Mouse (Mus musculus) CD4-positive, CD25-positive, alpha-beta regulatory T cell, adult 4 months (primary cell): ENCODE measurements around the gene Lrmda. TPM values are rescaled to one million over a fixed set of nuclear protein-coding genes. Genes with fewer than 3 reads are reported as not detected.

Experiments used
- ATAC-seq: one replicate; pipeline ENCODE4 v1.8.0; 2017
- polyA plus RNA-seq, 2 experiments: library from polyadenylated mRNA; unstranded; fragments of 100-300 nt; shearing (Covaris generic); gene quantifications; one replicate each; pipeline ENCODE4 v1.2.1; 2017

Gene Lrmda
- polyA plus RNA-seq, 2 experiments from 2014 or later: not detected

GRCm38 (mm10) chr14:22167285-22167684 lies 147.8 kb downstream of the Lrmda start:
- no peak for ATAC-seq

- ATAC-seq: no peak
These were observed 148.7 kb downstream of the Lrmda start for GRCm38 (mm10) chr14:22168077-22168794.

- ATAC-seq: no peak
These were observed 149.5 kb downstream of the Lrmda start for GRCm38 (mm10) chr14:22168795-22169568.

GRCm38 (mm10) chr14:22174757-22175156 lies 155.2 kb downstream of the Lrmda start:
- ATAC-seq: no peak

GRCm38 (mm10) chr14:22179761-22180160 lies 160.2 kb downstream of the Lrmda start:
- no peak for ATAC-seq

- ATAC-seq: no peak
These were observed 162.0 kb downstream of the Lrmda start for GRCm38 (mm10) chr14:22181508-22181907.

GRCm38 (mm10) chr14:22183195-22183594 lies 163.7 kb downstream of the Lrmda start:
- ATAC-seq: peak; percentile 80

GRCm38 (mm10) chr14:22185452-22185851 lies 165.9 kb downstream of the Lrmda start:
- ATAC-seq: no peak

GRCm38 (mm10) chr14:22190111-22190510 lies 170.6 kb downstream of the Lrmda start:
- ATAC-seq: no peak

- no peak for ATAC-seq
These were observed 172.7 kb downstream of the Lrmda start for GRCm38 (mm10) chr14:22192185-22192584.

- ATAC-seq: no peak
These were observed 178.5 kb downstream of the Lrmda start for GRCm38 (mm10) chr14:22198021-22198420.

- ATAC-seq: no peak
These were observed 179.3 kb downstream of the Lrmda start for GRCm38 (mm10) chr14:22198641-22199425.

GRCm38 (mm10) chr14:22201667-22202066 lies 182.2 kb downstream of the Lrmda start:
- ATAC-seq: no peak

GRCm38 (mm10) chr14:22210601-22211000 lies 191.1 kb downstream of the Lrmda start:
- ATAC-seq: no peak

GRCm38 (mm10) chr14:22218183-22218582 lies 198.7 kb downstream of the Lrmda start:
- no peak for ATAC-seq

GRCm38 (mm10) chr14:22222038-22222437 lies 202.5 kb downstream of the Lrmda start:
- ATAC-seq: no peak

GRCm38 (mm10) chr14:22222574-22222973 lies 203.1 kb downstream of the Lrmda start:
- no peak for ATAC-seq

- ATAC-seq: no peak
These were observed 206.7 kb downstream of the Lrmda start for GRCm38 (mm10) chr14:22226205-22226604.

- ATAC-seq: no peak
These were observed 208.9 kb downstream of the Lrmda start for GRCm38 (mm10) chr14:22228253-22228968.

GRCm38 (mm10) chr14:22240315-22240714 lies 220.8 kb downstream of the Lrmda start:
- ATAC-seq: no peak

GRCm38 (mm10) chr14:22255458-22255857 lies 235.9 kb downstream of the Lrmda start:
- ATAC-seq: no peak

- peak; percentile 39 for ATAC-seq
These were observed 236.8 kb downstream of the Lrmda start for GRCm38 (mm10) chr14:22256274-22256673.
